Mouse (Mus musculus) gonadal fat pad, adult 2 months (tissue): ENCODE measurements around the gene Pygm. TPM values are rescaled to one million over a fixed set of nuclear protein-coding genes. Genes with fewer than 3 reads are reported as not detected.

Experiments
- DNase-seq: peaks from one replicate; pipeline ENCODE4 v3.0.0-alpha.2; 2012; ENCODE audit warnings: low read depth
- polyA plus RNA-seq: library from polyadenylated mRNA; depleted of rRNA; stranded (reverse); fragments of >200 nt; gene quantifications from 2 replicates; pipeline ENCODE4 v1.2.3, GENCODE M21; 2012

Gene Pygm
- polyA plus RNA-seq, 1 experiment, result 15.8 TPM

- no peak for DNase-seq
Observed at GRCm38 (mm10) chr19:6352107-6352505, 32.1 kb upstream of the Pygm start.

DNA sequence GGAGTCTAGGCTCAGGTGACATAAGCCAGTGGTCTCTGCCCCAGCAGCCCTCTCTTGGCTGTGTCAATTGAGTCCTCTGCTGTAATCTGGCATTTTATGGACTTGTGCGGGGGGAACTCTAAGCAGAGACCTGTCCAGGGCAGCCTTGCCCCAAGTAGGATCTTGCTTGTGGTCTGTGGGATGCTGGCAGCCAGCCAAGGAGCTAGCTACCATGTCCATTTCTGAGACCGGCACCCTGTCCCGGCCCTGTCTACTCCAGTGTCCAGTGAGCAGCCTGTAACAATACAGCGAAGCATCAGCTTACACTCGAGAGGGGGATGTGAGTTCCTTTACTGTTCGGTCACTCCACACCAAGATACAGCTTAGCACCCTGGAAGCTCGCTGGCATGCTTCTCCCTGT, 30.2 kb upstream of the Pygm start:
- no peak for DNase-seq

DNA sequence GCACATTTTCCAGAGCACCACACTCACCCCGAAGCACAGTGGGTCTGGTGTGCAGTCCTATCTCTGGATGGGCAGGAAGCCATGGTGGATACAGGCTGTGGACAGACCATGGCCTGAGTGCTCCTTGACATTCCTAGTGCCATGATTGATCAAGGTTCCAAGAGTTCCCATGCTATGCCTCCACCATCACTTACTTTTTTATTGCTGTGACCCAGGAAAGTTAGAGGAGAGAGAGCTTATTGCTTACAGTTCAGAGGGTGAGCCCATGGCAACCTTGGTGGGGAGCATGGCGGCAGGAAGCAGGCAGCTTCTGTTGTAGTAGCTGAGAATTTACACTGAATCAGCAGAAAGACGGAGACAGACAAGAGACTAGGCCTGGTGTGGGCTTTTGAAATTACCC, 22.9 kb upstream of the Pygm start:
- no peak for DNase-seq

GRCm38 (mm10) chr19:6363091-6363410, 21.1 kb upstream of the Pygm start:
- DNase-seq, result no peak

DNA sequence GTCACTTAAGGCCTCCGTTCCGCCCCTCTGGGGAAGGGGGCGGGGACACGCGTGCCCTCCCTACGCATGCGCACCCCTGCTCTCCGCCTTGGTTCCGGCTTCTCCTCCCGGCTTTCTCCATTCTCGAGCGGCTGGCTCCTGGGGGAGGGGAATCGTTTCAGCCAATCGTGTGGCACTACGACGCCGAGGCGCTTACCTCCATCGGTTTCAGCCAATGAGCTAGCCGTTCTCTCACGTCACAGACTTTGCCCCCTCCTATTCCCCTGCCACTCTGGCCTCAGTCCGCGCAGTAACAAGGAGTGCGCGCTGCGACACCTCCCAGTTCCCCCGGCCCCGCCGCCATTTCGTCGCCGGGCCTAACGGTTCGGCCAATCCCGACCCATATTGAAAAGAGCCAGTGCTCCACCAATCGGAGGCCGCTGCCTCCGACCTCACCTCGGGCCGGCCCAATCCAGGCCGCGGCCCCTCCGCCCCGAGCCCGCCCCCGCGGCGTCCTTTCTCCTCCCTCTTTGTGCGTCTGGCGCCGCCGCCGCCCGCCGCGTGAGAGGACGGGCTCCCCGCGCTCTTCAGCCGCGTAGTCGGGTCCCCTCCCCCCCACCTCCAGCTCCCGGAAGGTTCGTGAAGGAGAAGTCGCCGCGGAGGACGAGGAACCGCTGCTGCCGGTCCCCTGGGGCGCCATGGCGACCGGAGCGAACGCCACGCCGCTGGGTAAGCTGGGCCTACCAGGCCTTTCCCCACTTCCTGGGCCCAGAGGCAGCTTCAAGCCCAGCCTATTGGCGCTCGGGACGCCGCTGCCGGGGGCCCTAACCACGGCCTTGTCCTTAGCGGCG, 20.6 kb upstream of the Pygm start, which contains the start of gene Sf1:
Sf1 (plus strand) TSS at position 280 of the 830 bp plus-strand sequence.
- peak; percentile 96 for DNase-seq

DNA sequence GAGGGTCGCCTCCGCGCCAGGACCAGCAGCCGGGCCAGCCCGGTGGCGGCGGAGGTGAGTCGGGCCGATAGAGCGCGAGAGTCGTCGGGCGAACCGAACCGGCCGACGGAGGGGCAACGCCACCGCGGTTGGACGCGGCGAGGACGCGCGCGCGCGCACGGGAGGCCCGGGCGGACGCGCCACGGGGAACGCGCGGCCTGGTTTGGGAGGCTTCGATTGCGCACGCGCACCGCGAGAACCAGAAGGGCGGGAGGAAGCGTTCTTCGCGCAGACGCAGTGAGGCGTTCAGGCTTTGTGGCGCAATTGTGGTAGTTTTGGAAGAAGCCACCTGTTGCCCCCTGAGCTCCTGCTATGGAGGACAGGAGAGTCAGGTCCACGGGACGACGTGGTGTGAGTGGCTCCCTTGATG, 19.9 kb upstream of the Pygm start:
- DNase-seq, result no peak

GRCm38 (mm10) chr19:6364842-6365241, 19.4 kb upstream of the Pygm start:
- DNase-seq, result no peak

GRCm38 (mm10) chr19:6370175-6370574, 14.0 kb upstream of the Pygm start:
- no peak for DNase-seq

DNA sequence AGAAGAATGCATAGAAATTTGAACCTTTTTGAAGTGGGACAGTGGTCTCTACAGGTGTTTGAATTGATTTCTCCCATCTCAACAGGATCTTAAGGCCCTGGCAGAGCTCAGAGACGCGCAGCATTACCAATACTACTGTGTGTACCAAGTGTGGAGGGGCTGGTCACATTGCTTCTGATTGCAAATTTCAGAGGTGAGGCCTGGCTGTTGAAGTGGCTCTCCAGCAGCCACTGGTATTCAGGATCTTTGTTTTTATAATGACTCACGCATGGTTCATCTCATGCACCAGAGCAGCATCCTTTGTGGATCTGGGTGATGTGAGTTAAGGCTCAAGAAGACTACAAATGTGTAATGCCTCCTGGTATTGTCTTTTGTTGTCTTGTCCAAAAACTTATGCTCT, 11.8 kb upstream of the Pygm start:
- DNase-seq, result no peak

DNA sequence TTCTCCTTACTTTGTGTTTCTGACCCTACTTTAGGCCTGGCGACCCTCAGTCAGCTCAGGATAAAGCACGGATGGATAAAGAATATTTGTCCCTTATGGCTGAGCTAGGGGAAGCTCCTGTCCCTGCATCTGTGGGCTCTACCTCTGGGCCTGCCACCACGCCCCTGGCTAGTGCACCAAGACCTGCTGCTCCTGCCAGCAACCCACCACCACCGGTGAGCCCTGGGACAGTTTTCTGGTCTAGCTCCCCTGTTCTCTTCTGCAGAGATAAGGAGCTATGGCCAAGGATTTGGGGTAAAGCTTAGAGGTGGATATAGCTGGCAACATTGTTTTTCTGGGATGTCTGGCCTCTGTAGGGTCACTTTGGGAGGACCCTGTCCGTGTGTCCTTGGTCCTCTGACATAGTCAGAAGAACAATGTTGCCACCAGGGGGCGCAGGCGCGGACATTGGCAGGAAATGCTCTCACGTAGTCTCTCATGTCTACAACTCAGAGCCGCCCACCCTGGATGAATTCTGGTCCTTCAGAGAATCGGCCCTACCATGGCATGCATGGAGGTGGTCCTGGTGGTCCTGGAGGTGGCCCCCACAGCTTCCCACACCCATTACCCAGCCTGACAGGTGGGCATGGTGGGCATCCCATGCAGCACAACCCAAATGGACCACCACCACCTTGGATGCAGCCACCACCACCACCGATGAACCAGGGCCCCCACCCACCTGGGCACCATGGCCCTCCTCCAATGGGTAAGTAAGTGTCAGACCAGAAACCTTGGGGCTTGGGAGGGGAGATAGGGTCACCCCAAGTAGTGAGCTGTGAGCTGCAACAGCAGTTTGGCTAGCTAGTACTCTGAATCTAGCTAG, 10.4 kb upstream of the Pygm start:
- DNase-seq, result no peak

DNA sequence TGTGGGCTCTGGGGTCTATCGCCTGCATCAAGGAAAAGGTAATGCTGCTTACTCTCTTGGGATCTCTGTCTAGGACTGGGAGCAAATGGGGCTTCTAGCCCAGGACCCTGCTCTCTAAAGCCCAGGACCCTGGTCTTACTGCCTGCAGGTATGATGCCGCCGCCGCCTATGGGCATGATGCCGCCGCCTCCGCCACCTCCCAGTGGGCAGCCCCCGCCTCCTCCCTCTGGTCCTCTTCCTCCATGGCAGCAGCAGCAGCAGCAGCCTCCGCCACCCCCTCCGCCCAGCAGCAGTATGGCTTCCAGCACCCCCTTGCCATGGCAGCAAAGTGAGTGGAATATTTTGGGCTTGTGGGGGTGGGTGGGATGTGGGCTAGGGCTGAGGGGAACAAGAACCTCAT, 9.6 kb upstream of the Pygm start:
- DNase-seq, result no peak

DNA sequence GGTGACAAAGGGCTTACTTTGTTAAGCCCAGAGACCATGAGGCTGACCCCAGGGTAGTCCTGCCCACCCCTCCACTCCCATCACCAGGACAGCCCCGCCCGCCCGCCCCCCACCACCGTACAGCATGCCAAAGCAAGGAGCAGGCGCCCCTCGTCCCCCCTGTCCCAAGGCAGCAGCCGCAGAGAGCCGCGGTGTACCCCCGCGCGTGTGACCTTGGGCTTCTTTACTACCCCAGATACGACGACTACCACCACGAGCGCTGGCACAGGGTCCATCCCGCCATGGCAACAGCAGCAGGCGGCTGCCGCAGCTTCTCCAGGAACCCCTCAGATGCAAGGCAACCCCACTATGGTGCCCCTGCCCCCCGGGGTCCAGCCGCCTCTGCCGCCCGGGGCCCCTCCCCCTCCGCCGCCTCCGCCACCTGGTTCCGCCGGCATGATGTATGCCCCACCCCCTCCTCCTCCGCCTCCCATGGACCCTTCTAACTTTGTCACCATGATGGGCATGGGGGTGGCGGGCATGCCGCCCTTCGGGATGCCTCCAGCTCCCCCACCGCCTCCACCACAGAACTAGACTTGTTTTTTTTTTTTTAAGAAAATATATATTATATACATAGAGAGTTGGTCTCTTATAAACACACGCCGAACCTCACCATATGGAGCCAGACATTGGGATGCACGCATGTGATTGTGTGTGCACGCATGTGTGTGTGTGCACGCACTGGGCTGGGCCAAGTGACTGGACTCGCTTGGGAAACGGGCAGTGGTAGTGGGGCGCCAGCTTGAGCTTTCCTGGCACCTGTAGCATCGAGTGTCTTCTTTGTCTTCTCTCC, 8.6 kb upstream of the Pygm start:
- no peak for DNase-seq

DNA sequence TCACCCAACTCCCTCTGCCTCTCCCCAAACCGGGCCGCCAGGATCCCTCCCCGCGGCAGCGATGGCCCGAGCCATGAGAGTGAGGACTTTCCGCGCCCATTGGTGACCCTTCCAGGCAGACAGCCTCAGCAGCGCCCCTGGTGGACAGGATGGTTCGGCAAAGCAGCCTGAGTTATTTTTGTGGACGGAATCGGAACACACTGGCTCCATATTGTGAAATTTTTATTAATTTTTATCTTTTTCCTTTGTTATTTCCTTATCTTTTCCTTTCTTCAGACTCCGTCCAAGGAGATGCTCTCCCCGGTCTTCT, 8.0 kb upstream of the Pygm start:
- no peak for DNase-seq

- no peak for DNase-seq
Observed at GRCm38 (mm10) chr19:6376643-6377042, 7.6 kb upstream of the Pygm start.

DNA sequence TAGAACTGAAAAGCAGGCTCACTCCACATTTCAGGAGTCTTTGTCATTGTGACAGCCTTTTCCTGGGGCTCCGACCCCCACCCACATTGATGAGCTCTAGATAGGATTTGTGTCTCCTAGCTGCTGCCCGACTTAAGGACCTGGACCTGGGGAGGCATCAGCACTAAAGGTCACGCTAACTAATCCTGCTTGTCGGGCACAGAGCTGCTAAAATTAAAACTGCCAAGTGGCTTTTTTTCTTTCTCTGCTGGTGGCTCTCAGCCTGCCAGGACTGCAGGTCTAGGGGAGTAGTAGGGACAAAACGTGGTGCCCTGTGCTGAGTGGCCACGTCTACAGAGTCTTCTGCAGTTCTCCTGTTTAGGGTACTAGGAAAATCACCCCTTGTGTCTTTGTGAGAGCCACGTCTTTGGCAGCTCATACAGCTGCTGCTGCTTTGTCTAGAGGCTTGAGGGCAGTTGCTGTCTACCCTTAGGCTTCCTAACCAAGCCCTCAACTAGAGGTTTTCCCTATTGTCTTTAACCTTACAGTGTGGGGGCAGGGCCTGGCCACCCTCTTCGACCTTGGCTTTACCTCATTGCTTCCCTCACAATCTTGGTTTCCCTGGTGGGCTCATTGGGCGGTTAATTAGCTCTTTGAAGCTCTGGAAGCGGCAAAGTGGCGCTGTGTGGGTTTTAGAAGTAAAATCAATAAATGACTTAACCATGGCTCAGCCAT, 6.7 kb upstream of the Pygm start:
- DNase-seq, result no peak

GRCm38 (mm10) chr19:6380411-6381166, 3.6 kb upstream of the Pygm start:
- no peak for DNase-seq

- DNase-seq, result no peak
Observed at GRCm38 (mm10) chr19:6381238-6381637, 3.0 kb upstream of the Pygm start.

DNA sequence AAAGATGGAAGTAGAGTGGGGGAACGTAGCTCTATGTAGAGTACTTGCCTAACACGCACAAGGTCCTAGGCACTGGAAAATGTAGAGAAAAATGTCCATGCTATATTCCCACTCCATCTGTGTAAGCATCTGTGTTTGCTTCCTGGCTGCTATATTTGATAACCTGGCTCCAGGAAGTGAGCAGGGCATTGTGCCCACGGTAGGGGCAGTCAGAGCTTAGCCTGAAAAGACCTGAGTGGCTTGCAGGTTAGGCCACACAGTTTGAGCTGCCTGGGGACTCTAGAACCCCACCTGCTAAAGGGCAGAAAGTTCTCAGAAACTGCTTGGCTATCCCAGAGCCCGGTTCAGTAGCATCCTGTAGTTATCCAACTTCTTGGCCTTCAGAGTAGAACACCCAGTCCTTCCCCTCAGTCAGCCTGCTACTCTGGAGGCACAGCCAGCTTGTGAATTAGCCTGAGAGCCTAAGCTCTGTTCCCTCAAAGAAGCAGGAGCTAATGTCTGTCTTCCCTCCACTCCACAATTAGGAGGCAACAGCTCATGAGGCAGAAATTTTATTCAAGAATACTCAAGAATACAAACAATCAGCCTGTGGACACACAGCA, 1.8 kb upstream of the Pygm start:
- no peak for DNase-seq

- DNase-seq, result no peak
Observed at GRCm38 (mm10) chr19:6383470-6383869, 729 bp upstream of the Pygm start.

GRCm38 (mm10) chr19:6384954-6385353, 755 bp downstream of the Pygm start:
- DNase-seq, result no peak

DNA sequence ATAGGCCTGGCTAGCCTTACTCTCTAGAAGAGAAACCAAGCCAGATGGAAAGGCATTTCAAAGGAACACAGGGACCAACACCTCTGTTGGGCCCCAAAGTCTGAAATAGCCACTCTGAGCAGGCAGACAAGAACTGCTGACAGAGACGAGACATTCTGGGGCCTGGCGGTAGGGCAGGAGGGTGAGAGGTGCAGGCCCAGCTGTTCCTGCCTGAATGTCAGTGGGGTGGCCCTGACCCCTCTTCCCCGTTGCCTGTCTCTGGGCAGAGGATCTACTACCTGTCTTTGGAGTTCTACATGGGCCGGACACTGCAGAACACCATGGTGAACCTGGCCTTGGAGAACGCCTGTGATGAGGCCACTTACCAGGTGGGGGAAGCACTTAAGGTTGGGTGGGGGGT, 1.2 kb downstream of the Pygm start:
- no peak for DNase-seq
